Mouse (Mus musculus): Measurements from ENCODE around the gene Mtrex.

Gene Mtrex

GRCm38 (mm10) chr13:112919141-112919865, 7.9 kb downstream of the Mtrex start:
- H3K36me3 ChIP-seq (ENCODE audit: control insufficient read depth, insufficient read depth, low read length, poor library complexity, severe bottlenecking), result peaks cover 10% of the 10 kb centered on the region
- DNase-seq (ENCODE audit: low read depth, low spot score), result no peak

GRCm38 (mm10) chr13:112910434-112910833, 16.8 kb downstream of the Mtrex start:
- DNase-seq (ENCODE audit: low read depth, low spot score), result no peak
- Histone ChIP-seq H3K36me3 (ENCODE audit: control insufficient read depth, insufficient read depth, low read length, poor library complexity, severe bottlenecking) (peaks cover 14% of the 10 kb centered on the region), H3K27me3 (ENCODE audit: control insufficient read depth, insufficient read depth, low read length, poor library complexity, severe bottlenecking) (no peaks in the 10 kb centered on the region)

More at GRCm38 (mm10) chr13:112919141-112919865, 7.9 kb downstream of the Mtrex start:
- no peaks in the 10 kb centered on the region for H3K27me3 ChIP-seq (ENCODE audit: control insufficient read depth, insufficient read depth, low read length, poor library complexity, severe bottlenecking)

DNA sequence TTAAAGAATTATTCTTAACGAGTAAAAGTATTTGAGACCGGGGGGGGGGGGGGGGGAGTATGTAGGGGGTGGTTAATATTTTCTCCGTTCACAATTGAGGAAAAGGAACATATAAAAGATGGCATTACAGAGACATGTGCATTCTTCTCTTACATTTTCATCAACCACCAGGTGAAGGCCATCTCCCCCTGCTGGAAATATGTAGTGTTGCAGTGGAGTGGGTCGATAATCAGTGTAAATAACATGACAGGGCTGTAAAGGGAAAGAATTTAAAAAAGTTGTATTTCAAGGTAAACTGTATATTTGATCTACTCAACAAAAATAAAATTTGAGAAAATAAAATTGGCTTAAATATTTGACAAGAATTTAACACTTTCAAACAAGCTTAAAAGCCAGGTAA, 17.5 kb downstream of the Mtrex start:
- Histone ChIP-seq H3K27me3 (ENCODE audit: control insufficient read depth, insufficient read depth, low read length, poor library complexity, severe bottlenecking) (no peaks in the 10 kb centered on the region), H3K36me3 (ENCODE audit: control insufficient read depth, insufficient read depth, low read length, poor library complexity, severe bottlenecking) (peaks cover 14% of the 10 kb centered on the region)
- DNase-seq (ENCODE audit: low read depth, low spot score), result peak; percentile 68

GRCm38 (mm10) chr13:112902176-112902575, 25.0 kb downstream of the Mtrex start:
- no peak for DNase-seq (ENCODE audit: low read depth, low spot score)
- Histone ChIP-seq H3K27me3 (ENCODE audit: control insufficient read depth, insufficient read depth, low read length, poor library complexity, severe bottlenecking) (no peaks in the 10 kb centered on the region), H3K36me3 (ENCODE audit: control insufficient read depth, insufficient read depth, low read length, poor library complexity, severe bottlenecking) (peaks cover 18% of the 10 kb centered on the region)

GRCm38 (mm10) chr13:112887234-112887633, 40.0 kb downstream of the Mtrex start:
- no peaks in the 10 kb centered on the region for H3K27me3 ChIP-seq (ENCODE audit: control insufficient read depth, insufficient read depth, low read length, poor library complexity, severe bottlenecking)
- no peak for DNase-seq (ENCODE audit: low read depth, low spot score)
- peaks cover 16% of the 10 kb centered on the region for H3K36me3 ChIP-seq (ENCODE audit: control insufficient read depth, insufficient read depth, low read length, poor library complexity, severe bottlenecking)

- H3K36me3 ChIP-seq (ENCODE audit: control insufficient read depth, insufficient read depth, low read length, poor library complexity, severe bottlenecking), result peaks cover 10% of the 10 kb centered on the region
- DNase-seq (ENCODE audit: low read depth, low spot score), result no peak
- no peaks in the 10 kb centered on the region for H3K27me3 ChIP-seq (ENCODE audit: control insufficient read depth, insufficient read depth, low read length, poor library complexity, severe bottlenecking)
Observed at GRCm38 (mm10) chr13:112871500-112872266, 55.5 kb downstream of the Mtrex start.

GRCm38 (mm10) chr13:112870039-112870690, 57.0 kb downstream of the Mtrex start:
- Histone ChIP-seq H3K27me3 (ENCODE audit: control insufficient read depth, insufficient read depth, low read length, poor library complexity, severe bottlenecking) (no peaks in the 10 kb centered on the region), H3K36me3 (ENCODE audit: control insufficient read depth, insufficient read depth, low read length, poor library complexity, severe bottlenecking) (peaks cover 9% of the 10 kb centered on the region)
- no peak for DNase-seq (ENCODE audit: low read depth, low spot score)

- no peak for DNase-seq (ENCODE audit: low read depth, low spot score)
- peaks cover 9% of the 10 kb centered on the region for H3K36me3 ChIP-seq (ENCODE audit: control insufficient read depth, insufficient read depth, low read length, poor library complexity, severe bottlenecking)
- H3K27me3 ChIP-seq (ENCODE audit: control insufficient read depth, insufficient read depth, low read length, poor library complexity, severe bottlenecking), result no peaks in the 10 kb centered on the region
Observed at GRCm38 (mm10) chr13:112867381-112867780, 59.8 kb downstream of the Mtrex start.

- no peaks in the 10 kb centered on the region for H3K27me3 ChIP-seq (ENCODE audit: control insufficient read depth, insufficient read depth, low read length, poor library complexity, severe bottlenecking)
- peaks cover 6% of the 10 kb centered on the region for H3K36me3 ChIP-seq (ENCODE audit: control insufficient read depth, insufficient read depth, low read length, poor library complexity, severe bottlenecking)
- DNase-seq (ENCODE audit: low read depth, low spot score), result no peak
Observed at GRCm38 (mm10) chr13:112866782-112867181, 60.4 kb downstream of the Mtrex start.

GRCm38 (mm10) chr13:112862978-112863677, 64.1 kb downstream of the Mtrex start:
- no peak for DNase-seq (ENCODE audit: low read depth, low spot score)
- H3K36me3 ChIP-seq (ENCODE audit: control insufficient read depth, insufficient read depth, low read length, poor library complexity, severe bottlenecking), result peaks cover 3% of the 10 kb centered on the region
- no peaks in the 10 kb centered on the region for H3K27me3 ChIP-seq (ENCODE audit: control insufficient read depth, insufficient read depth, low read length, poor library complexity, severe bottlenecking)

DNA sequence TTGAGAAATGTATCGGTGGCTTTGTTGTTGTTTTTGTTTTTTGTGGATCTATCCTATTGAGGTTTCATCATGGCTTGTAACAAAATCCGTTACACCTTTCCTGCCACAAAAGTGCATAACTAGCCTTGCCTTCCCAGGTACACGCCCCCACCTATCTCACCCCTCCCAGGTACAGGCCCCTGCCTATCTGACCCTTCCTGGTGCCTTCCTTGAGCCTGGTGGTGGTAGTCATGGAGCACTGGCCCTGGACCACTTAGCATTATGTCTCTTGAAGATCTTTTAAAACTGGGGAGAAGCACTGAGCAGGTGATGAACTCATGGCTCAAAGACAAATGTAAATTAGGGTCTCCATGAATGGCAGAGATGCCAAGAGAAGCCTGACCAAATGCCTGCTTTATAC, 64.9 kb downstream of the Mtrex start:
- peaks cover 3% of the 10 kb centered on the region for H3K36me3 ChIP-seq (ENCODE audit: control insufficient read depth, insufficient read depth, low read length, poor library complexity, severe bottlenecking)
- no peaks in the 10 kb centered on the region for H3K27me3 ChIP-seq (ENCODE audit: control insufficient read depth, insufficient read depth, low read length, poor library complexity, severe bottlenecking)
- DNase-seq (ENCODE audit: low read depth, low spot score), result no peak

DNA sequence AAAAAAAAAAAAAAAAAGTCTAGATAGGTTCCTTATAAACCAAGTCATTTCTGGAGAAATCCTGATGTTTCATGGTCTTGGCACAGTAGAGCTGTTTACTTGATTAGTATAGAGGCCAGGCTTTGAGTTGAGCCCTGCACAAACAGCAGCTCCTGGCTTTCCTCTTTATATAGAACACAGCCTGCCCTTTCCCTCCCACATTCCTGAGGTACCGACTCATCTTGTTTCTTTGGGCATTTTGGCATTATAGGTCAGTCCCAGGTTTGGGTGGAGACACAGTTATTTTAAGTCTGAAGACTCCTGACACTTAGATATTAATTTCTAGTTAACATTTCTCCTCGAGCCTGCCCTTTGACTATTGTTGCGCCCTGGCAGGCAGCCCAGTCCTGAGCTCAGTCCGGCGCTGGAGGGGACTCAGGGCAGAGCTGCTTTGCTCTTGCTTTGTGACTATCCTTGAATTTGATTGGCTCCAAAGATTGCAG, 65.3 kb downstream of the Mtrex start:
- no peak for DNase-seq (ENCODE audit: low read depth, low spot score)
- H3K27me3 ChIP-seq (ENCODE audit: control insufficient read depth, insufficient read depth, low read length, poor library complexity, severe bottlenecking), result no peaks in the 10 kb centered on the region

DNA sequence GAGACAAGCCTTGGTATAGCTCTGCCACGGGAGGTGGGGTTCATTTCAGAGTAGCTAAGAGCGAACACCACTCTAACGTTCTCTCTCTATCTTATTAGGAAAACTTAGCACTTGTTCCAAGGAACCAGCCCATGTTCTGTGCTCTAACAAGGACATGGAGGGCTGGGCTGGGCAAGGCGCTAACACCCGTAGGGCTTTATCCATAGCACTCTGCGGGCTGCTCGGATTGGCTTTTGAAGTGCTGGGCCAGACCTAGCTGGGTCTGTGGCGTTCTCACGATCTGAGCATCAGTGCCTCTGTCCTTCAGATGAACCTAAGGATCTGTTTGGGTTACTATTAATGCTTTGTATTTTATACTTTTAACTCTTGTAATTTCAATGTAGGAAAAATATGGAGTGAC, 66.3 kb downstream of the Mtrex start:
- Histone ChIP-seq H3K36me3 (ENCODE audit: control insufficient read depth, insufficient read depth, low read length, poor library complexity, severe bottlenecking) (no peaks in the 10 kb centered on the region), H3K27me3 (ENCODE audit: control insufficient read depth, insufficient read depth, low read length, poor library complexity, severe bottlenecking) (no peaks in the 10 kb centered on the region)
- no peak for DNase-seq (ENCODE audit: low read depth, low spot score)

More for the DNA sequence above, 65.3 kb downstream of the Mtrex start:
- peaks cover 2% of the 10 kb centered on the region for H3K36me3 ChIP-seq (ENCODE audit: control insufficient read depth, insufficient read depth, low read length, poor library complexity, severe bottlenecking)

GRCm38 (mm10) chr13:112860370-112860769, 66.8 kb downstream of the Mtrex start:
- no peaks in the 10 kb centered on the region for H3K27me3 ChIP-seq (ENCODE audit: control insufficient read depth, insufficient read depth, low read length, poor library complexity, severe bottlenecking)

More at GRCm38 (mm10) chr13:112860370-112860769, 66.8 kb downstream of the Mtrex start:
- no peak for DNase-seq (ENCODE audit: low read depth, low spot score)
- no peaks in the 10 kb centered on the region for H3K36me3 ChIP-seq (ENCODE audit: control insufficient read depth, insufficient read depth, low read length, poor library complexity, severe bottlenecking)

Data from splenic B cell, adult 2 months (primary cell).